Mouse (Mus musculus): ENCODE measurements at regions not wholly inside any gene's neighbourhood (a gene's known extent, or its start where the extent isn't known, plus 50 kb on each side); places are given as distances from the start of the nearest gene placed in this dataset.

GRCm38 (mm10) chr10:118991213-118991612 lies 121.2 kb upstream of the Dyrk2 start:
- TF ChIP-seq CTCF (conservative IDR thresholded peaks at IDR 0.05; ENCODE audit: low read length): no peak
- no peak for TF ChIP-seq NANOG (IDR thresholded peaks at IDR 0.05; ENCODE audit: borderline replicate concordance, low read length)
- TF ChIP-seq POU5F1 (IDR thresholded peaks at IDR 0.05; ENCODE audit: borderline replicate concordance, low read length): no peak

Measured in E14TG2a.4 (cell line).